Mouse (Mus musculus) neural tube, embryonic 12.5 days (tissue): Measurements from ENCODE around the gene Acvr1b. TPM values are rescaled to one million over a fixed set of nuclear protein-coding genes. Genes with fewer than 3 reads are reported as not detected.

Source experiments
- ATAC-seq: fragments of 200-750 bp; cut with Nextera tagmentation; 2 replicates; pipeline ENCODE4 v1.8.0; 2017; ENCODE audit warnings: low read depth, mild to moderate bottlenecking, moderate TSS enrichment, moderate library complexity; ENCODE audit not compliant: low FRiP score
- H3K27ac ChIP-seq: fragments of 300-500 bp; sonication (generic); 2 replicates; pipeline ENCODE4 v1.5.1; 2016
- H3K27me3 ChIP-seq: fragments of 300-500 bp; sonication (generic); replicated peaks from 2 replicates; pipeline ENCODE4 v1.6.1; 2016; ENCODE audit warnings: mild to moderate bottlenecking
- H3K36me3 ChIP-seq: fragments of 300-500 bp; sonication (generic); 2 replicates; pipeline ENCODE4 v1.6.1; 2016; ENCODE audit warnings: mild to moderate bottlenecking
- H3K4me1 ChIP-seq: fragments of 300-500 bp; sonication (generic); 2 replicates; pipeline ENCODE4 v1.6.1; 2016
- H3K4me2 ChIP-seq: fragments of 300-500 bp; sonication (generic); replicated peaks from 2 replicates; pipeline ENCODE4 v1.6.1; 2016; ENCODE audit warnings: mild to moderate bottlenecking
- H3K4me3 ChIP-seq: fragments of 300-500 bp; sonication (generic); 2 replicates; pipeline ENCODE4 v1.5.1; 2016
- H3K9ac ChIP-seq: fragments of 300-500 bp; sonication (generic); 2 replicates; pipeline ENCODE4 v1.6.1; 2016; ENCODE audit warnings: mild to moderate bottlenecking
- H3K9me3 ChIP-seq: fragments of 300-500 bp; sonication (generic); 2 replicates; pipeline ENCODE4 v1.6.1; 2016; ENCODE audit warnings: mild to moderate bottlenecking
- WGBS: fragments of 180-500 bp; shearing (Covaris S2); methylation state at CpG from one replicate; pipeline ENCODE4 v1.1.7; 2016; 5-methylcytosine and 5-hydroxymethylcytosine counted together
- polyA plus RNA-seq: library from polyadenylated mRNA; unstranded; fragments of >200 nt; fragmentation: Nextera tagmentation; extraction: Ambion mirVana; gene quantifications from 2 replicates; pipeline ENCODE4 v1.2.1, GENCODE M21; 2016

Gene Acvr1b
- polyA plus RNA-seq, 1 experiment from 2014 or later: 15.9 TPM

DNA sequence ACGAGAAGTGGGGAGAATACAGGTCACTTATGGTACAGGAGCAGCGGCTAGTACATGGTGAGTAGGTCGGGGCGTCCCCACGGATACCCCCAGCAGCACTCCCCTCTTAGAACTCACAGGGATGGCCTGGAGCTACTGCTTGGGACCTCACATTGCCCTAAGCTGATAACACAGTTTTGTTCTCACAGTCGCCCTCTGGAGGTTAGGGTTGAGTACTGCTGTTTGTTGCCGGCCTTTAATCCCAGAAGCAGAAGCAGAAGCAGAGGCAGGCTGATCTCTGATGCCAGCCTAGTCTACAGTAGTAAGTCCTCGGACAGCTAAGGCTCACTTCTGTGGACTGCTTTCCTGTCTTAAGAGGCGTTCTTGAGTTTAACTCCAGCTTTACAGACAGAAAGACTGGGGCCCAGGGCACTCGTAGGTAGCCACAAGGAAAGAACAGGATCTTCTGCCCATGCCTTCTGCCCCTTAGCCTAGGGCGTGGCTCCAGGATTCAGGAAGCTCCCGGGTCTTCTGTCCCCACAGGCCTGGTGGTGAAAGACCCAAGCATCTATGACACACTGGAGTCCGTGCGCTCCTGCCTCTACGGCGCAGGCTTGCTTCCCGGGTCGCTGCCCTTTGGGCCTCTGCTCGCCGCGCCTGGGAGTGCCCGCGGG lies 57.3 kb downstream of the Acvr1b start:
- H3K27ac ChIP-seq: no peak overlapping the region
- ATAC-seq: 0 out of 2 replicates have a peak, but pooled peaks have one; percentile 14
- peak overlapping the region; percentile 50 for H3K4me2 ChIP-seq
- H3K36me3 ChIP-seq: peaks cover 26% of the 10 kb centered on the region
- no peak overlapping the region for H3K9ac ChIP-seq
- H3K9me3 ChIP-seq: no peaks in the 10 kb centered on the region
- peak overlapping the region; percentile 11; the same call in 1 of the 2 replicates for H3K4me3 ChIP-seq
- 78% methylated on average over 23 of the region's 23 CpGs for WGBS
- H3K4me1 ChIP-seq: peaks cover 17% of the 10 kb centered on the region
- H3K27me3 ChIP-seq: peaks cover 15% of the 10 kb centered on the region; the same call in 1 of the 2 replicates

DNA sequence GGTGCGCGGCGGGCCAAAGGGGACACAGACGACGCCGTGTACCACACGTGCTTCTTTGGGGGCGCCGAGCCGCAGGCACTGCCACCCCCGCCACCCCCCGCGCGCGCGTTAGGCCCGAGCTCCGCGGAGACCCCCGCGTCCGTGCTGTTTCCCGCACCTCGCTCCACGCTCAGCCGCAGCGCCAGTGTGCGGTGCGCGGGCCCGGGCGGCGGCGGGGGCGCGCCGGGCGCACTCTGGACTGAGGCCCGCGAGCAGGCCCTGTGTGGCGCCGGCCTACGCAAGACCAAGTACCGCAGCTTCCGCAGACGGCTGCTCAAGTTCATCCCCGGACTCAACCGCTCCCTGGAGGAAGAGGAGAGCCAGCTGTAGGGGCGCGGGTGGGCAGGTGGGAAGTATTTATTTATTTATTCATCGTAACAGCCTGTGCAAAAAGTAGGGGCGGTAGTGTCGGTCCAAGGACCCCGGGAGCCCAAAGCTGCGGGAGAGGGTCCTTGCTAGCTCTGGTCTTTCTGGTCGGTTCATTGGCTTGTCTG lies 57.8 kb downstream of the Acvr1b start:
- ATAC-seq: peak; percentile 34; the same call in 1 of the 2 replicates
- Histone ChIP-seq H3K9me3 (no peaks in the 10 kb centered on the region), H3K4me3 (peak overlapping the region; percentile 11; the same call in 1 of the 2 replicates), H3K4me2 (peak overlapping the region; percentile 50), H3K27me3 (peaks cover 15% of the 10 kb centered on the region; the same call in 1 of the 2 replicates), H3K27ac (no peak overlapping the region), H3K36me3 (peaks cover 26% of the 10 kb centered on the region), H3K9ac (no peak overlapping the region; the same call in 1 of the 2 replicates), H3K4me1 (peaks cover 17% of the 10 kb centered on the region)
- 58% methylated on average over 56 of the region's 56 CpGs for WGBS

DNA sequence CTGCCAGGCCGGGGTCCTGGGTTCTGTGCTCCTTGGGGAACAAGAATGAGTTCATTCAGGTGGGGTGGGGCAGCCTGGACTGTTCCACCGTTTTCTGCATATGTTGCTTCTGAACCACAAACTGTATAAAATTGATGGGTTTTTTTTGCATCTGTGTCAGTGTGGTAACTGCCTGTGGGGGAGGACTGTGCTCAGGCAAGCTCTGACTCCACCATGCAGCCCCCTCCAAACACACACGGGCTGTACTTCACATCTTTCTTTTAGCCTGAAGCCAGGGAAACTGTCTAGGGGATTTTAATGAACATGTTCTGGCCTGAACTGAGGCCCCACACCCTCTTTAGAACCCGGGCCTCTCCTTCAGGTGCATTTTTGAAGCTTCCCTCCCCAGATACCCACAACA lies 58.7 kb downstream of the Acvr1b start:
- no peak overlapping the region for H3K9ac ChIP-seq
- no peak overlapping the region for H3K4me2 ChIP-seq
- H3K27me3 ChIP-seq: peaks cover 12% of the 10 kb centered on the region; the same call in 1 of the 2 replicates
- WGBS: 78% methylated on average over 4 of the region's 4 CpGs
- peaks cover 17% of the 10 kb centered on the region for H3K4me1 ChIP-seq
- no peak overlapping the region for H3K4me3 ChIP-seq
- no peak for ATAC-seq
- no peak overlapping the region for H3K27ac ChIP-seq
- H3K36me3 ChIP-seq: peaks cover 26% of the 10 kb centered on the region
- no peaks in the 10 kb centered on the region for H3K9me3 ChIP-seq

DNA sequence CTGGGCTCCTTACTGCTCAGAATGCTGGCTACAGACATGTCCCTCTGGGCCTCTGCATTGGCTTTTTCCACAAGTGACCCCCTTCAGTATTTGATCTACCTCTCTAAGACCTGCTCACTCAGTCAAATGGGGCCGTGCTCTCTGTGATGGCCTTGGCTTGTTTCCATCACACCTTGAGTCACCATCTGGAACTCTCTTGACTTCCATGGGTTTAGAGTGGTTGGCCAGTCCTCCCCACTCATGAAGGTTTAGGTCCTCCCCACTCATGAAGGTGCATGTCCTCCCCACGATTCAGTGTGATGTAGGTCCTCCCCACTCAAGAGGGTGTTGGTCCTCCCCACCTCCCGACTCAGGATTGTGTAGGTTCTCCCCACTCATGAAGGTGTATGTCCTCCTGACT lies 59.3 kb downstream of the Acvr1b start:
- Histone ChIP-seq H3K9me3 (no peaks in the 10 kb centered on the region), H3K9ac (no peak overlapping the region), H3K4me3 (no peak overlapping the region), H3K36me3 (peaks cover 26% of the 10 kb centered on the region), H3K27me3 (peaks cover 12% of the 10 kb centered on the region; the same call in 1 of the 2 replicates), H3K4me2 (no peak overlapping the region), H3K4me1 (peaks cover 13% of the 10 kb centered on the region), H3K27ac (no peak overlapping the region)
- 86% methylated on average over 3 of the region's 3 CpGs for WGBS
- no peak for ATAC-seq

DNA sequence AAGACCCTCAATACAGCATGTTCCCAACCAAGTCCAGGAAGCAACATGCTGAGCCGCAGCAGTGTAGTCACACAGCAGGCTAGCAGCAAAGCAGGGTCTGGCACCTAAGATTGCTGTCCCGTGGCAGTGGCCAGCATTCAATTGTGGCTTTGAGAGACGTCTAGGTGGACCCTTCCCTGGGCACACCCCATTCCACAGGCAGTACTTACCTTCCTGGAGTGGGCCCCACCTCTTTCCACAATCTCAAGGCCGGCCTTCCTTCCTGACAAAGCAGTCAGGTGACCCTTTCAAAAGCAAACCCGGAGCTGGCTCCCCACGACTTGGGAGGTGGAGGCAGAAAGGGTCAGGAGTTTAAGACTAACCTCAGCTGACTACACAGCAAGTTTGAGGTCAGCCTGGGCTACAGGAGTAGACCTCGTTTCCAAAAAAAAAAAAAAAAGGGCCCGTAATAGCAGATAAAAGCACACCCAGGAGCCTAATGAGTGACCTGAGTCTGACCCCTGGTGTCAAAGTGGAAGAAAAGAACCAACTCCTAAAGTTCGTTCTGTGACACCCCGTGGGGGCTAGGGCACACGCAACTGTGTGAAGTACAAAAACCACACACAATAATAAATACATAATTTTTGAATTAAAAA lies 59.9 kb downstream of the Acvr1b start:
- H3K27ac ChIP-seq: no peak overlapping the region
- ATAC-seq: no peak
- H3K27me3 ChIP-seq: peaks cover 17% of the 10 kb centered on the region
- H3K9me3 ChIP-seq: no peaks in the 10 kb centered on the region
- H3K36me3 ChIP-seq: peaks cover 26% of the 10 kb centered on the region
- peaks cover 14% of the 10 kb centered on the region for H3K4me1 ChIP-seq
- no peak overlapping the region for H3K4me3 ChIP-seq
- H3K9ac ChIP-seq: no peak overlapping the region
- no peak overlapping the region for H3K4me2 ChIP-seq
- WGBS: 17% methylated on average over 11 of the region's 11 CpGs

DNA sequence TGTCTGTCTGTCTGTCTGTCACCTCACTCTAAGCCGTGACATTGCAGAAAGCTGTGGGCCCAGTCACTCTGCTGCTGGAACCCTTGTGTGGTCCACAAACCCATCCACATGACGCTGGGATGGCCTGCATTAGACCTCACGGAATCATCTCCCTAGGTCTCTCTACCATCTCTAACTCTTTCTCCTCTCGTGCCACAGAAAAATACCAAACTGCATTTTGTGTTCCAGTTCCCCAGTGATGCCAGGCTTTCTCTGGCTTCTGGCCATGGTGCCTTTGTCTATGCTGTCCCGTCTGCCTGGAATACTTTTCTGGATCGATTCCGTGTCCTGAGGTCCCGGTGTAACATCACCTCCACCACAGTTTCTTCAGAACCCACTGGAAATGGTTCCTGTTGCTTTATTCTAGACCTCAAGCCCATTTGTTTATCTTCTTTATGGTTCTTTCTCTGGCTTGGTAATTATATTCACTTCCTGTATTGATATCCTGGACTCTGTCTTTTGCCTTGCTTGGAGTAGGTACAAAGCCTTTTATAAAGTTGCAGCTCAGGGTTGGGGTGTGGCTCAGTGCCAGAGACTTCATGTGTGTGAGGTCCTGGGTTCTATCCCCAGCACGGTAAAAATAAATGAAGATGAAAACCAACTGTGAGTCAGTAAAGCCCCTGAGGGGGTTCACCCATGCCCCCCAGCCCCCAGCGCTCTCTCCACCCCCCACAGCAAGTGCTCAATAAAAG lies 60.9 kb downstream of the Acvr1b start:
- no peak overlapping the region for H3K4me3 ChIP-seq
- WGBS: 72% methylated on average over 10 of the region's 10 CpGs
- no peaks in the 10 kb centered on the region for H3K9me3 ChIP-seq
- peaks cover 19% of the 10 kb centered on the region for H3K36me3 ChIP-seq
- no peak overlapping the region for H3K27ac ChIP-seq
- H3K9ac ChIP-seq: no peak overlapping the region
- no peak for ATAC-seq
- no peak overlapping the region for H3K4me2 ChIP-seq
- peaks cover 17% of the 10 kb centered on the region for H3K27me3 ChIP-seq
- peaks cover 18% of the 10 kb centered on the region for H3K4me1 ChIP-seq

DNA sequence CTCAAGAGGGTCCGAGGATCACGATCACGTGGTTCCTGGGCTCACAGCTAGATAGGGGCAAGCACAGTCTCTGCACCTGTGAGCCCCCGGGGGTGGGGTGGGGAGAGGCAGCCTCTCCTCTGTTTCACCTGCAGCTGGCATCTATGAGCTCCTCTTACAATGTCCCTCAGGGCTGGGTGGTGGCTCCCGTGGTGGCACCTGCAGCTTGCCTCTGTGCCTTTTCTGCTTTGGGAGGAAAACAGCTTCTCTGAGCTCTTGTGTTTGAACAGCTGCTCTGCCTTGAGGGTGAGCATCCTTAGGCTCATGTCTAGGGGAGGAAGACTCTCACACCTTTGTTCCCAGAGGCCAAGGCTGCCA lies 61.5 kb downstream of the Acvr1b start:
- H3K36me3 ChIP-seq: peaks cover 14% of the 10 kb centered on the region
- peaks cover 18% of the 10 kb centered on the region for H3K4me1 ChIP-seq
- 31% methylated on average over 5 of the region's 5 CpGs for WGBS
- no peak overlapping the region for H3K9ac ChIP-seq
- no peak overlapping the region for H3K27ac ChIP-seq
- H3K4me3 ChIP-seq: no peak overlapping the region
- ATAC-seq: no peak
- H3K27me3 ChIP-seq: peaks cover 17% of the 10 kb centered on the region
- H3K9me3 ChIP-seq: no peaks in the 10 kb centered on the region
- H3K4me2 ChIP-seq: no peak overlapping the region

DNA sequence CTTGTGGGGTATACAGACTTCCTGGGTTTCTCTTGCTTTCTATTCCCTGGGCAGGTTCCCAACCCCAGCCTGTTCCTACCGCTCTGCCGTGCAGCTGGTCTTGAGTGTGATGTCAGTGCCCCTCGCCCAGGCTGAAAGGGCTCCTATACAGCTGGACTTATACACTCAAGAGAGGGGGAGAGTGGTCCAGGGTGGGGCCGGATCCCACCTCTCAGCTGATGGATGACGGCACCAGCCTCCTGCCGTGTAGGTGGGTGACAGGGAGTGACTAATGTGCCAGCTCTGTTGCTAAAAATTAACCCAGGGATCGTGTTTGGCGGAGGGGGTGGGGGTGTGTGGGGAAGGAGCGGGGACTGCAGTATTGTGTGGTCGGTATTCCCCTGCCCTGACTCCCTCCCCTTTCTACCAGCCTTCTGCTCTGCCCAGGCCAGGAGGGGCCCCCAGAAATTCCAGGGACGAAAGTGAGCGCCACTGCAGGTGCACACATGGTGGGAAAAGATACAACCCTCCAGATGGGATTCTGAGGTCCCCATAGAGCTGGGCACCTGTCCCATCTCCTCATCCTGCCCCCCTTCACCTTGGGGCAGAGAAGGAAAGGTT lies 62.0 kb downstream of the Acvr1b start:
- Histone ChIP-seq H3K9ac (0 out of 2 replicates have a peak overlapping the region, but pooled peaks have one; percentile 2), H3K4me2 (no peak overlapping the region), H3K9me3 (no peaks in the 10 kb centered on the region), H3K4me1 (peaks cover 20% of the 10 kb centered on the region), H3K4me3 (no peak overlapping the region), H3K36me3 (peaks cover 8% of the 10 kb centered on the region), H3K27ac (no peak overlapping the region), H3K27me3 (peaks cover 17% of the 10 kb centered on the region)
- ATAC-seq: no peak
- WGBS: 24% methylated on average over 12 of the region's 12 CpGs

DNA sequence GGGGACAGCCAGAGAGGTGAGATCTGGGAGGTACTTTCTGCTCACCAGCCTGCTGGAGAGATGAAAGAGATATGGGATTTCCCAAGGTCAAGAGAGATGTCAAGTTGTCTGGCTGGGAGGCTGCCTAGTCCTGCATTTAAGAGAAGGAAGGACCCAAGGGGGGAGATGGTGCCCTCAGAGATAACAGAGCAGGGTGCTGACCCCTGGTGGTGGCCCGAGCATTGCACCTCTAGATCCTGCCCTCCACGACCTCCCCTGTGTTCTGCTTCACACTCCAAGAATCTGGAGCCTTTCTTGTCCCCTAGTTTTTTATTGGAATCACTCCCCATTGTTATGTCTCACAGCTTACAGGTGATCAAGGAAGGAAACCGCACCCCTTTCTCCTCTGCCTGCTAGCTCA lies 63.0 kb downstream of the Acvr1b start:
- Histone ChIP-seq H3K4me2 (no peak overlapping the region), H3K9ac (no peak overlapping the region), H3K4me1 (peaks cover 24% of the 10 kb centered on the region), H3K27ac (no peak overlapping the region), H3K27me3 (peaks cover 15% of the 10 kb centered on the region), H3K4me3 (no peak overlapping the region), H3K36me3 (no peaks in the 10 kb centered on the region), H3K9me3 (no peaks in the 10 kb centered on the region)
- 7% methylated on average over 3 of the region's 3 CpGs for whole genome bisulfite sequencing
- no peak for ATAC-seq

DNA sequence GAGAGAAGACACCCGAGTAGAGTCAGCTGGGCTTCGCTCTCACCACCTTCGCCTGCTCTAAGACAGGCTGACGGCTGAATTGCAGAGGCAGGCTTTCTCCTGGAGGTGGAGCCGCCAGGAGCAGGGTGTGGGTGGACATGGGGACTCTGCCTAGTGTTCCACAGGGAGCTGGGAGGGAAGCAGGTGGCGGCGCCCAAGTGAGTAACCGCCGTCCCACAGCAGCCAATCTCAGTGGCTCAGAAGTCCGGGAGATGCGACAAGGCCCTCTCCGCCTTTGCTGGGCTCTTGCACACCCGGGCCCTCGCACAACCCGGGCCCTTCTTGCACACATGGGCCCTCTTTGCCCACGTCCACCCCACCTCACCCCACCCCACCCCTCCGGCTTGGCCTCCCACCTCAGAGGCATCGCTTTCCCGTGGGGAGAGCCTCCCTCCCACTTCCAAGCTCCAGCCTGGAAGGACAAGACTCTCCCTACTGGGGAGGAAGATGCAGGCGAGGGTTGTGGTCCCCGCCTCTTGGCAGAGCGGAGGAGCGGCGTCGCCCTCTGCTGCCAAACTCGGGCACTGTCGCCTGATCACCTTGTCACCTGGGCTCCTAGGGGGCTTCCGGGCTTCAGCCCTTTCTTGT lies 65.1 kb downstream of the Acvr1b start:
- 0 out of 2 replicates have a peak overlapping the region, but pooled peaks have one; percentile 29 for H3K9ac ChIP-seq
- no peaks in the 10 kb centered on the region for H3K36me3 ChIP-seq
- peak; percentile 29; the same call in 1 of the 2 replicates for ATAC-seq
- H3K4me3 ChIP-seq: peak overlapping the region; percentile 18
- H3K9me3 ChIP-seq: no peaks in the 10 kb centered on the region
- peak overlapping the region; percentile 64 for H3K4me2 ChIP-seq
- peaks cover 24% of the 10 kb centered on the region for H3K4me1 ChIP-seq
- peaks cover 9% of the 10 kb centered on the region; the same call in 1 of the 2 replicates for H3K27me3 ChIP-seq
- WGBS: 6% methylated on average over 28 of the region's 28 CpGs
- H3K27ac ChIP-seq: no peak overlapping the region

DNA sequence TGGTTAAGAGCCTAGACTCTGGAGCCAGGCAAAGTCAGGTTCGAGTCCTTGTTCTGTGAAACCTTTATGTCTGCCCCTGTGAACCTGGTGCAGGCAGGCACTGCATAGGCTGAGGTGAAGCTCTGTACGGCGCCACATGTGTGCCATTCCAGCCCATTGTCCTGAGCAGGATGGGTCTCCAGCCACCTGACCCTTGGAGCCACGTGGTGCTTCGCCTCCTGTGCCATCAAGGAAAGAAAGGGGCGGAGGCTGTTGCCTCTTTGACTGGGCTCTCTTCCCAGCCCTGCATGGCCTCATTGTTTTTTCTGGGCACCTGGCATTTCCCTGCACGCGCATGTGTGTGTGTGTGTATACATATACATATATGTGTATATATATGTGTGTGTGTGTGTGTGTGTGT lies 66.0 kb downstream of the Acvr1b start:
- 62% methylated on average over 8 of the region's 8 CpGs for WGBS
- H3K27me3 ChIP-seq: peaks cover 9% of the 10 kb centered on the region; the same call in 1 of the 2 replicates

More for the DNA sequence above, 66.0 kb downstream of the Acvr1b start:
- Histone ChIP-seq H3K9me3 (no peaks in the 10 kb centered on the region), H3K4me2 (no peak overlapping the region), H3K4me3 (no peak overlapping the region), H3K36me3 (no peaks in the 10 kb centered on the region), H3K4me1 (peaks cover 24% of the 10 kb centered on the region), H3K9ac (no peak overlapping the region), H3K27ac (no peak overlapping the region)
- no peak for ATAC-seq
